Mouse (Mus musculus): Measurements from ENCODE around the gene Ang4.
A peak's percentile ranks its signal among the peaks of the same experiment; 100 is the strongest.

Ang4 gene

DNA sequence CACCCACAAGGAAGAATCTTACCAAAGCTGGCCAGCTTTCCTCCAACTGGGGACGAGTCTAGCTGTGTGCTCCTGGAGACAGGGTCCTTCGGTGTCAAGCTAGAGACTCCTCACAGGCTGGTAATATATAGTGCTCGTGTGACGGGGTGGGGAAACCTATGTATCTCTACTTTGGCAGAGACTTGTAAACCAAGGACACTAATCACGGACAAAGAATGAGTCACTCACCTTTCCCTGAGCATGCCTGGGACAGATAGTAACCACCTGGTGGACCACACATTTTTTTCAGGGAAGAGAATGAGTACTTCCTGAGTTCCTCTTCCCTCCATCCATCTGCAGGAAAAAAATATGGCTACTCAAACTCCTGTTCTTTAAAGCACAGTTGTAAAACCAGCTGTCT is at the start of gene Ang4:
Gene Ang4 (minus strand): TSS at position 101 of the 400 bp plus-strand sequence.
- no peak for DNase-seq (ENCODE audit: low read depth)

DNA sequence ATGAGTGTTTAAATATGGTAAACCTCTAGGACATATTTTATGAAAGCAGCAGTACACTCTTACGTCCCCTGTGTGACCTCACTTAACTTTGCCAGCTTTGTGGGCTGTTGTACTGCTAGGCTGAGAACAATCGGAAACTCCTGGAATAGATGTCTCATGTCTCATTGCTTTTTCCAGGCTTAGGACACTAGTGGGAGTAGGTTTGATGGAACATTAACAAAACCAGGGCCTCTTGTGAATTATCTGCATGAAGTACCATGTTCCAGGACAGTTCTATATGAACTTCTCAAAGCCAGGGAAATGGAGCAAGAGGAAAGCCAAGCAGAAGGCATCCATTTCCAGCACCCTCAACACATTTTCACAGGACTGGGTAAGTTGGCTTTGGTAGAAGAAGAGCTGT is 26.4 kb upstream of the Ang4 start, which contains the start of gene AY358078:
Gene AY358078 (plus strand): TSS at position 301 of the 400 bp plus-strand sequence.
- DNase-seq (ENCODE audit: low read depth) = no peak

DNA sequence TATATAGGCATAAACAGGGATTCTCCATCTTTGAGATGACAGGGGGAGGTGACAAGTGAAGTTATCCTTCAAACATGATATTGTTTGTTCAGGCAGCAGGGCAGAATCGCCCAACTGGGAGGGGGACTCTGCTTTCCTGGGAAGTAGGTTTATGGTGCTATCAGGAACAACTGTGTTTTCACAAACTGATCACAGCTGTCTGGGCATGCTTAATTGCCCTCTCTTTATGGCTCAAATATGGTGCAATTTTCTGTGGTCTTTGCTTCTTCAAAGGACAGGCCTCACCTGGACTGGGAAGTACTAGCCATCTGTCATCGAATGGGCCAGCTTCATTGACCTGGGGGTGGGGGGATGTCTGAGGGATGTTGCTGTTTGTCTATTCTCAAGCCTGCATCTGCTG is 20.7 kb upstream of the Ang4 start:
- DNase-seq (ENCODE audit: low read depth) = no peak

DNA sequence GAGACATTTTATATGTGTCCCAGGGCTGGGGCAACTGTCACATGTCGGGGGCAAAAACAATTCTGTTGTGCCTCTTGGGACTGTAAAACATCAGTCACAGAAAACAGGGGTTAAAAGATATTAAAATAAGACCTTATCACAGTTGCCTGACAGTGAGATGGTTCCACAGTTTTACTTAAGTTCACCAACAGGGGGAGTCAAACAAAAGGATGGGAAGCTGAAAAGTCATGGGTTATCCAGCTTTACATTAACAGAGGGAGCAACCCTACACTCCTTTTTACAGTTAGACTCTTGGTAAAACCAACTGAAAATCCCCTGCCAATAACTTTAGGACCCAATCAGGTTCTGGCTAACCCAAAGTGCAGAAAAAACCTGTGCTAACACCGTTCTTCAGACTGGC is 15.8 kb upstream of the Ang4 start:
- DNase-seq (ENCODE audit: low read depth) = peak; percentile 26

DNA sequence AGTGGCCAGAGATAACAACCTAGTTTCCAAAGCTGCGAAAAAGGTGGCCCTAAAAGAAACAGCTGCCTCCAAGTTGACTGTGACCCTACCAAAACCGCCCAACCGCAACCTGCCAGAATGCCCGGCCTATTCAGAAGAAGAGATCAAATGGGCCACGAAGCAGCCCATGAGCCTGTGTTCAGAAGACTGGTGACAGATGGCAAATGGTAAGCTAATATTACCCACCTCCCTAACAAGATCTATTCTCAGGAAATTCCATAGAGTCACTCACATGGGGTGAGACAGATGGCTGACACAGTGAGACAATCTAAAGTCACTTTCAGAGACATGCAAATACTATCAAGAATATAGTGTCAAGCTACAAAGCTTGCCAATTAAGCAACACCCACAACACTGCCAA is 13.7 kb upstream of the Ang4 start:
- DNase-seq (ENCODE audit: low read depth) = no peak

DNA sequence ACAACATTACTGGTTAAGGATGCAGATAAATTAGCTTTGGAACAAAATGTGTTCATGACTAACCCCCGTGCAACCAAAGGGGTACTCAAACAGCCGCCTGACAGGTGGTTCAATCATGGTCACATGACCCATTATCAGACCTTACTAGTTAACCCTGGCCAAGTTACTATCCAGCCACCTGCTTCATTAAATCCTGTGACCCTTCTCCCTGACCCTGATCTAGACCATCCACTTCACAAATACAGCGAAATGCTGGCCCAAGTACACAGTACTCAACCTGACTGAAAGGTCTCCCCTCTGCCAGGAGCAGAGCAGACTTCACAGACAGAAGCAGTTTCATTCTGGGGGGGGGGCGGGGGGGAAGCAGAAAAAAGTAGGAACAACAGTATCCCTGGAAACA is 12.9 kb upstream of the Ang4 start:
- no peak for DNase-seq (ENCODE audit: low read depth)

DNA sequence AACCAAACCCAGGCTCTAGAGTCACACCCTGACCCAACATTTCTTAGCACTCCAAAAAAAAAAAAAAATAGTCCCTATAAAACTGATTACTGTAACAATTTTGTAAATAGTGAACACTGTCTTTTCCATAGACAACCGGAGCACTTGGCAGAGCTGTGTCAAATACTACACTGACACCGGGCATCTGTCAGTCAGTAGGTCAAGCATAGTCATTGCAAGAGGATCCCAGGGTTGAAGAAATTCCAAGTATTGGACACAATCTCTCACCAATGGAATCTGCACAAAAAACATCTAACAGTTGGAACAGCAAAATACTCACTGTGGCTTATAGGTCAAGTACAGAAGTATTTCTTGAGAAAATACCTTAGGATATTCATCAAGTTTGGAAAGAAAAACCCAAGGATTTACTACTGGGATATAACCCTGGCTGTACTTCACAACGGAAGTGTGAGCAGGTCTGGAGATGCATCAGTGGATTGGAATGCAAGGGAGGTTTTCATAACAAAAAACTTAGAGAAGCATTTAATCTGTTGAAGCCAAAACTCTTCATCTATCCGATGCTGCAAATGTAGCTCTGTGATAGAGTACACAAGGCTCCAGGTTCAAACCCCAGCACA is 5.6 kb upstream of the Ang4 start:
- DNase-seq (ENCODE audit: low read depth) = no peak

DNA sequence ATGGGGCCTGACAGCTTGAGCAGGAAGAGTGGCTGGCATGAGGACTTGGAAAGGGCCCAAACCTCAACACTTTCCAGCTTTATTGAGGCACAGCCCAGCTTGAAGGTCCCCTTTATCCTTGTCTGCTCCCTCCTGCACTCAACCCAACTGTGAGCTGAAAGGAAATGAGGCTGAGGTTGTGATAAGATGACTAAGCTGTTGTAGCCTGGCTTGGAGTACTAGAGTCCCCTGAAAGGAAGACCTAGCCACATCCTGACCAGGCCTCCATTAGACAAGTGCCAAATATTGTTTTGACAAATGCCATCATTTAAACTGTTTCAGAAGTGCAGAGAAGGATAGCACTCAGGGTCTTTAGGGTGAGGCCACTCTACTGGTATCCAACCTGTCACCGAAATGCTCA is 4.4 kb upstream of the Ang4 start:
- DNase-seq (ENCODE audit: low read depth) = no peak

DNA sequence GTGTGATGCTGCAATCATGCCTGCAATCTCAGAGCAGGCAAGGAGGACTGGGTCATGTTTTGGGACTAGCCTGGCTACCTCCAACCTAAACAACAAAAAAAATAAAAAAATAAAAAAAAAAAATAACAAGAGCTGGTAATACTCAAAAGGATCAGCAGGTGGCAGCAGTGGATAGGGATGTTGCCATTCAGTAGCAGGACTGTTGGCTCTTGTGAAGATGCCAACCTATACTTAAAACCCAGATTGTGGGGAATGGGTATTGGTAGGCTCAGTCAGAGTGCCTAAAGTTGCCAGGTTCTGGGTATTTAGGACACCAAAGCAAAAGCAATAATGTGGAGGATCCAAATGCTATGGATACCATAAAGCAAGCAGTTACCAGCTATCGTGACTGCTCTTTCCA is 2.0 kb downstream of the Ang4 start:
- DNase-seq (ENCODE audit: low read depth) = peak; percentile 41

DNA sequence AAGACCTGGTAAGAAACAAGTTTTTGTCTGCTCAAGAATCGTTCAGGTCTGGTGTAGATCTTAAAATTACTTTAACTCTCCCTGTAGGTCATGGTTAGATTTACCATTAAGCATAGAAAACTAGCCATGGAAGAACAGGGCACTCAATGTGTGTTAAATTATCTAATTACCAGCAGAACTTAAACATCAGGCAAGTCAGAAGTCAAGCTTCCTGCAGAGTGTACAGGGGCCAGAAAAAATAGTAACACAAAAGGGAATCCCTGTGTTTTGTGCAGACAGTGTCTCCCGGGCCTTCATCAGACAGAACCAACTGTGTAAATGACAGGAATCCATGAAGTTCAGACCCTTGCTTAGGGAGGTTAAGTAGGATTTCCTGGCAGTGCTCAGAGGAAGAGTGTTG is 17.4 kb downstream of the Ang4 start:
- no peak for DNase-seq (ENCODE audit: low read depth)

DNA sequence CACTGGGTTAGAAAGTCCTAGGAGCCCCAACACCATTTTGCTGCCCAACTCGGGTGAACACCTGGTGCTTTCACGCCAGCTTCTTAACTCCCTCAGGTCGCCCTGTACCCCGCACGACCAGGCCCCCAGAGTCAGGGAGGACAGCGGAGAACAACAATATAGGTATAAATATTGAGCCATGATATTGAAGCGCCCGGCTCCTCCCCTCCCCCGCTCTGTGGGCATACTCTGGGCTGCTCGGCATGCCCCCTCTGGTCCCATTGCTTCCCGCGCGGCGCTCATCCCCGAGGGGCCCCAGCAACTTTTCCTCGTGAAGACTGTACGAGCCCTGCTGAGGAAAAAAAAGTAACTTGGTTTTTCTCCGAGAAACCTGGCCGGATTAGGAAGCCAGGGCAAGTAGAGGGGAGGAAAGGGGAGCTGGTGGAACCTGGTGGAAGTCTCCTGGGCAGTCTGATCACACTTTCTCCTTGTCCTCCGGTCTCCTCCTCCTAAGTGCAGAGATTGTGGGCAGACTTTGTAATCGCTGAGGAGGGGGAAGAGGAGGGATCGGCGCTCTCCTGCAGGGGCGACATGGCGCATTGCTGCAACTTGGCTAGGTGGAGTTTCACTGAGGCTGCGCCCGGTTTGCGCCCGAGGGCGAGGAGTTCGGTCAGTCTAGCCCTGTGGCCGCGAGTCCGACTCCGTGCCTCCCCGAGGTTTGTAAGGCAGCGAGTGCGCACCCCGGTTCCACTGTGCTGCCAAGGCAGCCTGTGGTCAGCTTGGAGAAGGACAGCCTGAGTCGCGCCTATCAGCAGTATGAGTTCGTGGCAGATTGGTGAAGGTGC is 32.8 kb downstream of the Ang4 start:
- no peak for DNase-seq (ENCODE audit: low read depth)

DNA sequence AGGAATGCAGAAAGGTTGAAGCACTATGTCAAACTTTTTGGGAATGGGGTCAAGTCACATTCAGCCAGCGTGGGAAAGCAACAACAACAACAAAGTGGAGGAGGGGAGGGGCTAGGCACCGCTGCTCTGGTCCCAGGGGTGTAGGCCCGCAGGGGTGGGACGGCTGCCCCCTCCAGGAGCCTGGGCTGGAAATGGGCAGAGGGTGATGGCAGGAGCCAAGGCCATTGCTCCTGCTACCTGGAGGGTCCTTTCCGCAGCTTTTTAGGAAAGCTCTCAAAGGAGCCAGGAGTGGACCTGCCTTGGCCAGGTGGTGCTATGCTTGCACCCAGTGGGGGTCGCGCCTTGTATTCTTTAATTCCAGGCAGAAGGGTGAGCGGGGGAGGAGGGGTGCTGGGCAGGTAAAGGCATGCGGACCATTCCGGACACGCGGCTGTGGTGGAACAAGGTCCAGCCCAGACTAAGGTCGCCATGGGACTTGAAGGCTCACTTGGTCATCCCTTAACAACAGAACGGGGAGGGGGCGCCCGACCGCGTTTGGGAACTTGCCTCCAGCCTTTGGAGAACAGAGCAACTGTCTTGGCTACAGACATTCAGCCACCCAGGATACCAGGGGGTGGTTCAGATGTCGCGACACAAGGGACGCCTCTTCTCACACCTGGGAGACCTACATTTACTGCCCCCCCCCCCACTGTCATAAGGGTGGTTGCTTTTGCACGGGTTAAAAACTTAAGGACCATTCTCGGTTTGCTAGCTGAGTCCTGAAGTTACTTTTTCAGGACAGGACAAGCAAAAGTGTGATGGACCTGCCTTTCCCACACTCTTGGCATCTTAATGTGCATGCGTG is 34.0 kb downstream of the Ang4 start:
- no peak for DNase-seq (ENCODE audit: low read depth)

DNA sequence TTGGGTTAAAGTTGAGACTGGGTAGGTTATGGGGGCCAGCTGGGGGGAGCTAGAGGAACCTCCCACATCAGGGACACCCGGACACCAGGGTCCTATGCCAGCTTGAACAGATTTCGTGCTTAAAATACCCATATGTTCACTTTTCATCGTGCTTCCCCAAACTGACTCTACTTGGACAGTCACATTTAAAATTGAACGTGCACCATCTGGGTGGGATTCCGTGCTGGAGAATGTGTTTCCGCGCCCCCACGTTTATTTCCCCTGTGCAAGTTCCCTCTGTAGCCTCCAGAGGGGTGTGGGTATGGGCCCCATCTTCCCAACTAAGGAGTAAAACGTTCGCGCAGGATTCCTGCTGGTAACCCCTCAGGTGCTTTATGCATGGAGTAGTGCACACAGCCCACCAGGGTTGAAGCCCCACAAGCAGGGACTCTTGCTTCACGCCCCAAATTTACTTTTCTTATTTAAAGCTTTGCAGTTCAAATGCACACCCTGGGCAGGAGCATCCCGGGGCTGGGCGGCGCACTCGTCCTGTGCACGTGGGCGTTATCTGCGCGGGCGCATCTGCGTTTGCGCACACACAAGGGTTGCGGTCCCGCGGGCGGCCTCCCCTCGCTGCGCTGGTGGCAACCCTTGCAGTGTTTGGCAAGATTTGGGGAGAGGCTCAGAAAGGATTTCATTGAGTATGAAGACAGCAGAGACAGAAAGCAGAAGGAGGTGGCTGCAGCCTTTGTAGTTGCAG is 34.8 kb downstream of the Ang4 start:
- DNase-seq (ENCODE audit: low read depth) = no peak

DNA sequence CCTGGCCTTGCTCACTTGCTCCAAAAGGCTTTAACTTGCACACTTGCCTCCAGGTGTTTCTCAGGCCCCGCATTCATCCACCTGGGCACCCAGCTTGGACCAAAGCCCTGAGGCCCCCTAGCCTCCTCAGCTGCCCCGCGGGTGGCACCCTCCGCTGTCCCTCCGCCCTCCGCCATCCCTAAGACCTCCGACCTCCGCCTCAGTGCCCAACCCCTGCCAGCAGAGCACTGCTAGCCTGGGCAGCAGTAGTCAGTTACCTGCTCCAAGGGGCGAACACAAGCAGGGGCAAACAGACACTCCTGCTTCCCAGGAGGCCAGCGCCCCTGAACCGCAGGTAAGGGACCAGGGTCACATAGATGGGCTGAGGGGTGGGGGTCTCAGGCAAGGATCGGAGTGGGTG is 35.4 kb downstream of the Ang4 start:
- DNase-seq (ENCODE audit: low read depth) = no peak

DNA sequence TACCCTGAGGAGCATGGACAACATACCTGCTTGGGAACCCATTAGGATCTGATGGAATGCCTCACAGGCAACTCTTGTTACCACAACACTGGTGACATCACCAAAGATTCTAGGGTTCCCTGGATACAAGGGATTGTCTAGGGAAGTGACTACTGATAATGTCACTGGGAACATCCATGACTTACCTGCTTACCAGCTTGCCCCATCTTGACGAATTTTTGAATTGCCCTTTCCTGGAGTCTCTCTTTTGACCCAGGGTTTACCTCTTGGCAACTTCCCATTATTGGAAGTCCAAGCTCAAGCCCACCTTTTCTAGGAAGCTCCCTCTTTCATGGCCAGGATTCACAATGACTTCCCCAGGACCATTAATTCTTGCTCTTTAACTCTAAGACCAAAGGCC is 56.3 kb downstream of the Ang4 start, which contains the start of gene Gm5800:
Gene Gm5800 (minus strand): TSS at position 101 of the 400 bp plus-strand sequence.
- no peak for DNase-seq (ENCODE audit: low read depth)

All from naive thymus-derived CD4-positive, alpha-beta T cell, adult 2 months (primary cell).